Mouse (Mus musculus): ENCODE measurements around the gene Nr5a2. TPM values are rescaled to one million over a fixed set of nuclear protein-coding genes. Genes with fewer than 3 reads are reported as not detected.

The Nr5a2 gene
- polyA plus RNA-seq, 1 experiment = 33.9 TPM

DNA sequence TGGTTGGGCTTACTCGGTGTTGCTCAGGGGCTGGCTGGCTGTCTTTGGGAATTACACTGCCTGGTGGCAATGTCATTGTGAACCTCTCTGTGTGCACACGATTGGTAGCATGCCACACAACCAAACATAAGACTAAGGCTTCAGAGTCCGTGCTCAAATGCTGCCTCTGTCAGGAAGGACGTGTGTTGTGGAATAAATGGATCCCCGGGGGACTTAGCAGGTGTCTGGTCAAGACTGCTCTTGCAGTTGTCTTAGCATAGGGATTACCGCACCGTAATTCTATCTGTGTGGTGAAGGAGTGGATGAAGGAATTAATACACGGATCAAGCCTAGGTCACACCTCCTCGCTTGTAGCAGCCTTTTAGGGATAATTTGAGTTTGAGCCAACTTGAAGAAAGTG lies 32.8 kb downstream of the Nr5a2 start:
- Histone ChIP-seq H3K9me3 (replicated peaks; ENCODE audit: control insufficient read depth, insufficient read depth, low read length, poor library complexity, severe bottlenecking) (0 out of 2 replicates have a peak, but pooled peaks cover 4% of the 10 kb centered on the region), H3K36me3 (ENCODE audit: control insufficient read depth, insufficient read depth, low read length, poor library complexity, severe bottlenecking) (peaks cover 7% of the 10 kb centered on the region), H3K4me1 (ENCODE audit: control insufficient read depth, insufficient read depth, low read length) (no peaks in the 10 kb centered on the region), H3K4me3 (ENCODE audit: low read depth, low read length) (no peak overlapping the region), H3K9ac (ENCODE audit: low read depth, poor library complexity, severe bottlenecking) (no peak overlapping the region), H3K27me3 (ENCODE audit: control insufficient read depth, insufficient read depth, low read length, poor library complexity, severe bottlenecking) (no peaks in the 10 kb centered on the region), H3K27ac (ENCODE audit: insufficient read depth, low read length) (no peak overlapping the region)
- TF ChIP-seq POLR2A (IDR thresholded peaks at IDR 0.05; ENCODE audit: insufficient read depth, low read length) (no peak), CTCF (IDR thresholded peaks at IDR 0.05; ENCODE audit: low read depth, low read length) (no peak), EP300 (IDR thresholded peaks at IDR 0.05; ENCODE audit: insufficient read depth, low read depth, low read length) (no peak)

DNA sequence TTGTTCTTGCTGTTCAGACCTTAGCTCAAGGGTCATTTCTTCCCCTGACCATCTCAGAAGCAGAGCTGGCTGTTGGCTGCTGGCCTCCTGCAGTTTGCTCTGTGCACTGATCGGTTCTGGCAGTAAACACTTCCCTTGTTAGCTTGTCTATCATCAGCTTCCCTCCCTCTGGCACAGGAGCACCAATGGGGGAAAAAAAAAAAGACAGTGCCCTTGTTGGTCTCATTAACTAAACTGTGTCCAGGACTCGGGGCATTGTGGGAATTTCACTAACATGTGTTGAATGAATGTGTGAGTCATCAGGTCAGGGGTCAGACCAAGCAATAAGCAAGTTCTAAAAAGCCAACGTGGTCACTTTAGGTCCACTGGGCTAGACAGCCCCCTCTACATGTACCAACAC lies 34.2 kb downstream of the Nr5a2 start:
- TF ChIP-seq EP300 (IDR thresholded peaks at IDR 0.05; ENCODE audit: insufficient read depth, low read depth, low read length) (no peak), CTCF (IDR thresholded peaks at IDR 0.05; ENCODE audit: low read depth, low read length) (no peak), POLR2A (IDR thresholded peaks at IDR 0.05; ENCODE audit: insufficient read depth, low read length) (no peak)
- Histone ChIP-seq H3K36me3 (ENCODE audit: control insufficient read depth, insufficient read depth, low read length, poor library complexity, severe bottlenecking) (peaks cover 7% of the 10 kb centered on the region), H3K27ac (ENCODE audit: insufficient read depth, low read length) (no peak overlapping the region), H3K9ac (ENCODE audit: low read depth, poor library complexity, severe bottlenecking) (no peak overlapping the region), H3K9me3 (replicated peaks; ENCODE audit: control insufficient read depth, insufficient read depth, low read length, poor library complexity, severe bottlenecking) (0 out of 2 replicates have a peak, but pooled peaks cover 4% of the 10 kb centered on the region), H3K4me1 (ENCODE audit: control insufficient read depth, insufficient read depth, low read length) (no peaks in the 10 kb centered on the region), H3K4me3 (ENCODE audit: low read depth, low read length) (no peak overlapping the region), H3K27me3 (ENCODE audit: control insufficient read depth, insufficient read depth, low read length, poor library complexity, severe bottlenecking) (no peaks in the 10 kb centered on the region)

GRCm38 (mm10) chr1:136920089-136920488 lies 40.2 kb downstream of the Nr5a2 start:
- Histone ChIP-seq H3K27me3 (ENCODE audit: control insufficient read depth, insufficient read depth, low read length, poor library complexity, severe bottlenecking) (no peaks in the 10 kb centered on the region), H3K4me3 (ENCODE audit: low read depth, low read length) (no peak overlapping the region), H3K36me3 (ENCODE audit: control insufficient read depth, insufficient read depth, low read length, poor library complexity, severe bottlenecking) (no peaks in the 10 kb centered on the region; the same call in 1 of the 2 replicates), H3K4me1 (ENCODE audit: control insufficient read depth, insufficient read depth, low read length) (no peaks in the 10 kb centered on the region), H3K27ac (ENCODE audit: insufficient read depth, low read length) (no peak overlapping the region), H3K9me3 (replicated peaks; ENCODE audit: control insufficient read depth, insufficient read depth, low read length, poor library complexity, severe bottlenecking) (no peaks in the 10 kb centered on the region), H3K9ac (ENCODE audit: low read depth, poor library complexity, severe bottlenecking) (no peak overlapping the region)
- TF ChIP-seq EP300 (IDR thresholded peaks at IDR 0.05; ENCODE audit: insufficient read depth, low read depth, low read length) = no peak
- TF ChIP-seq POLR2A (IDR thresholded peaks at IDR 0.05; ENCODE audit: insufficient read depth, low read length) = no peak
- no peak for TF ChIP-seq CTCF (IDR thresholded peaks at IDR 0.05; ENCODE audit: low read depth, low read length)

DNA sequence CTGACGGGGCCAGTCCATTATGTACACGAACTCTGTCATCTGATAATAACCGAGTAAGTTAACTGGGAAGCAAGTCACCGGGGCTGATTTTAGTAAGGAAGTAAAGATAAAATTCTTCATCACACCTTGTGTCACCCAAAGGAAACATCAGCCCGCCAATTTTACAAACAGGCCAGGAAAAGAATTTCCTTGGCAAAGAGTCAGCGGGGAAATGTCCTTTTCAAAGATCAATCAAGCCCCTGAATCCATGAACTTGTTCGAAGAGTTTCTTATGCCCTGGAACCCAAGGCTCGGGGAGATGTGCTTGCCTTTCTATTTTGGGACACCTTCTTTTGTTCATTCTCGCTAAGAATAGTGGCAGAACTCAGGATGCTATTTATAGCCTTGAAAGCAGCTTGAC lies 41.5 kb downstream of the Nr5a2 start:
- H3K27me3 ChIP-seq (ENCODE audit: control insufficient read depth, insufficient read depth, low read length, poor library complexity, severe bottlenecking) = no peaks in the 10 kb centered on the region
- no peak overlapping the region for H3K27ac ChIP-seq (ENCODE audit: insufficient read depth, low read length)
- no peak overlapping the region for H3K9ac ChIP-seq (ENCODE audit: low read depth, poor library complexity, severe bottlenecking)
- TF ChIP-seq POLR2A (IDR thresholded peaks at IDR 0.05; ENCODE audit: insufficient read depth, low read length) (no peak), EP300 (IDR thresholded peaks at IDR 0.05; ENCODE audit: insufficient read depth, low read depth, low read length) (no peak), CTCF (IDR thresholded peaks at IDR 0.05; ENCODE audit: low read depth, low read length) (no peak)
- no peaks in the 10 kb centered on the region for H3K9me3 ChIP-seq (replicated peaks; ENCODE audit: control insufficient read depth, insufficient read depth, low read length, poor library complexity, severe bottlenecking)
- no peaks in the 10 kb centered on the region for H3K36me3 ChIP-seq (ENCODE audit: control insufficient read depth, insufficient read depth, low read length, poor library complexity, severe bottlenecking)
- no peak overlapping the region for H3K4me3 ChIP-seq (ENCODE audit: low read depth, low read length)
- H3K4me1 ChIP-seq (ENCODE audit: control insufficient read depth, insufficient read depth, low read length) = no peaks in the 10 kb centered on the region

DNA sequence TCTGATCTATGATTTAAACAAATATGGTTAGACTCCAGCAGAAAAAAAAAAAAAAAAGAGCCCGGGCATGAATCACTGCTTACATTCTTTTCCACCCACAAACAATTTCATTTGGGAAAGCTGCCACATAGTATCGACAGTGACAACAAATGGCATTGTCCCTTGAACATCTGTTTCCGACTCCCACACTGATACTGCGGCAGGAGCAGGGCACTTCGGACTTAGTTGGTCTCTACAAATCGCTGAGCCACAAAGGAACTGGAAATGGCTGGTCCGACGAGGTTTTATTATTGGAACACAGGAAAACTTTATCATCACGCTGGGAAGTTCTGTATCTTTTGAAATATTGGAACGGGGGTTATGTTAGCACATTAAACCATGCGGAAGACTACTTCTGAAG lies 44.8 kb downstream of the Nr5a2 start:
- H3K9me3 ChIP-seq (replicated peaks; ENCODE audit: control insufficient read depth, insufficient read depth, low read length, poor library complexity, severe bottlenecking) = no peaks in the 10 kb centered on the region
- H3K4me3 ChIP-seq (ENCODE audit: low read depth, low read length) = no peak overlapping the region
- no peak overlapping the region for H3K27ac ChIP-seq (ENCODE audit: insufficient read depth, low read length)
- peaks cover 2% of the 10 kb centered on the region; the same call in 1 of the 2 replicates for H3K36me3 ChIP-seq (ENCODE audit: control insufficient read depth, insufficient read depth, low read length, poor library complexity, severe bottlenecking)
- H3K27me3 ChIP-seq (ENCODE audit: control insufficient read depth, insufficient read depth, low read length, poor library complexity, severe bottlenecking) = no peaks in the 10 kb centered on the region; the same call in 1 of the 2 replicates
- TF ChIP-seq POLR2A (IDR thresholded peaks at IDR 0.05; ENCODE audit: insufficient read depth, low read length) = no peak
- H3K9ac ChIP-seq (ENCODE audit: low read depth, poor library complexity, severe bottlenecking) = no peak overlapping the region
- peaks cover 1% of the 10 kb centered on the region for H3K4me1 ChIP-seq (ENCODE audit: control insufficient read depth, insufficient read depth, low read length)

GRCm38 (mm10) chr1:136911996-136912395 lies 48.3 kb downstream of the Nr5a2 start:
- H3K9me3 ChIP-seq (replicated peaks; ENCODE audit: control insufficient read depth, insufficient read depth, low read length, poor library complexity, severe bottlenecking) = no peaks in the 10 kb centered on the region
- no peaks in the 10 kb centered on the region; the same call in 1 of the 2 replicates for H3K27me3 ChIP-seq (ENCODE audit: control insufficient read depth, insufficient read depth, low read length, poor library complexity, severe bottlenecking)
- TF ChIP-seq EP300 (IDR thresholded peaks at IDR 0.05; ENCODE audit: insufficient read depth, low read depth, low read length) (no peak), POLR2A (IDR thresholded peaks at IDR 0.05; ENCODE audit: insufficient read depth, low read length) (no peak), CTCF (IDR thresholded peaks at IDR 0.05; ENCODE audit: low read depth, low read length) (no peak)
- H3K4me3 ChIP-seq (ENCODE audit: low read depth, low read length) = no peak overlapping the region
- H3K27ac ChIP-seq (ENCODE audit: insufficient read depth, low read length) = no peak overlapping the region
- H3K9ac ChIP-seq (ENCODE audit: low read depth, poor library complexity, severe bottlenecking) = no peak overlapping the region
- H3K4me1 ChIP-seq (ENCODE audit: control insufficient read depth, insufficient read depth, low read length) = peaks cover 1% of the 10 kb centered on the region
- peaks cover 2% of the 10 kb centered on the region; the same call in 1 of the 2 replicates for H3K36me3 ChIP-seq (ENCODE audit: control insufficient read depth, insufficient read depth, low read length, poor library complexity, severe bottlenecking)
